Mouse (Mus musculus): ENCODE measurements around the gene 1700006A11Rik. TPM values are rescaled to one million over a fixed set of nuclear protein-coding genes. Genes with fewer than 3 reads are reported as not detected.

The 1700006A11Rik gene
- not detected in 2 replicates for polyA plus RNA-seq (2012; rRNA removed; ENCODE audit: low replicate concordance)

GRCm38 (mm10) chr3:124425940-124426339, at the start of gene 1700006A11Rik:
Gene 1700006A11Rik, minus strand, starts transcription at chr3:124426040.

Other genes starting within 250 kb of the 1700006A11Rik start
- 0.06 and 2.5 TPM in 2 replicates for gene Tram1l1, start 105.2 kb downstream of the 1700006A11Rik start, polyA plus RNA-seq (2012; rRNA removed; ENCODE audit: low replicate concordance)
- gene 1700003H04Rik, start 155.1 kb upstream of the 1700006A11Rik start, polyA plus RNA-seq (2012; rRNA removed; ENCODE audit: low replicate concordance): not detected in 2 replicates

Measured in subcutaneous adipose tissue, adult 2 months (tissue).